Mouse (Mus musculus) MN1 (cell line): ENCODE results near the gene Gstt2.
"Not testable (repeated sequence)": the region's sequence is repeated elsewhere in the genome, so short reads cannot be mapped to it uniquely, and the experiment has no call there.

Experiments used
- DNase-seq: peaks from one replicate; pipeline ENCODE4 v3.0.0-alpha.2; 2016; ENCODE audit warnings: low spot score

Gstt2 gene

DNA sequence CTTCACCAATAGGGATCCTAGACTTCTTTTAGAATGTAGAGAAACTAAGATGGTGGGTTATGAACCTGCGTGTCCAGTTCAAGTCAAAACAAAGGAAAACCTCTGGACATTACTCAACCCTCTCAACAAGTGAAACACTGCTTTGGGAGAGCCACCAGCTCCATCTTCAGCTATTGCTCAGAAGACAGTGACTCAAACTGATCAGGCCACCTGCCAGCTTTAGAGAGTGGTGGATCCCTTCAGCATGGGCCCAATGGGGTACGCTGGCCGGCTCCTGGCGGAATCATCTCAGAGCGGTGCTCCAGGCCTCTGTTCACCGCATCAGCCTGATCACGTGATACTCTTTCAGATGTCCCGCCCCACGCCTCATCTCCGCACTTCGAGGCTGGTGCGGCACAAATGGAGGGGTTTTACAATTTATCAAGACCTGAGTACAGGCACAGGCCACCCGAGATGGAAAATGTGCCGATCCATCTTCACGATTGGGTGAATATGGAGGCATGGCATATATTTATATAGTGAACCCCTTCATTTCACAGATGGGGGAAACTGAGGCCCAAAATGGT lies 18.3 kb upstream of the Gstt2 start:
- DNase-seq = no peak

DNA sequence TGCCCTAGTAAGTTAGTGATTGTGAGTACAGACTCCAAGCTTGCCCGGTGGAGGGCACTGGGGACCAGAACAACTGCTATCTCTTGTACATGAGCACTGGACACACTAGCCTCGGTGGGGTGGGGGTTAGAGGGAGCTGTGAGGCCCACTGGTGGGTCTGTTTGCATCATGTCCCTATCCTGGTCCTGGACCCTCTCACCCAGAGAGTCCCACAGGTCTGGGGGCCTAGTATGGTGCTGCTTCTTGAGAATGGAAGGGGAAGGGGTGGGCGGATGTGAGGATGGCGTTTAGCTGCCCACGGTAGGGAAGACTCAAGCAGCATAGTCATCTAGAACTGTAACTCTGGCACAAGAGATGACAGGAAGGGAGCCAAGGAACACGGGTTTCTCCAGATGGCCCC lies 17.6 kb upstream of the Gstt2 start:
- no peak for DNase-seq

DNA sequence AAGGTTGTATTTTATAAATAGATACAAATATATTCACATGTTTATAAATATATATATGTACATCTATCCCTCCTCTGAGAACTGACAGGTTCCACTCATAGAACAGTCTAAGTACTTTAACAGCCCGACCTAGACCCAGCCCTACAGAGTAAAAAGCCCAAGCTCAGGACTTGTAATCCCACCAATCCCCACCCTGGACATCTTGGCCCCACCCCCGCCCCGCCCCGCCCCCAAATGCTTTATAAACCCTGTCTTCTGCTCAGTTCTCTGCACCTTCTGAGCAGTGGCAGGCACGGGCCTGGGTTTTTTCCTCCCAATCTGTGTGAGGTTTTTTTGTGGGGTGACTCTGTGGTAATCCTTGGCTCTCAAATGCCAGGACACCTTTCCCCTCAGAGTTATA lies 16.9 kb upstream of the Gstt2 start:
- DNase-seq = no peak

DNA sequence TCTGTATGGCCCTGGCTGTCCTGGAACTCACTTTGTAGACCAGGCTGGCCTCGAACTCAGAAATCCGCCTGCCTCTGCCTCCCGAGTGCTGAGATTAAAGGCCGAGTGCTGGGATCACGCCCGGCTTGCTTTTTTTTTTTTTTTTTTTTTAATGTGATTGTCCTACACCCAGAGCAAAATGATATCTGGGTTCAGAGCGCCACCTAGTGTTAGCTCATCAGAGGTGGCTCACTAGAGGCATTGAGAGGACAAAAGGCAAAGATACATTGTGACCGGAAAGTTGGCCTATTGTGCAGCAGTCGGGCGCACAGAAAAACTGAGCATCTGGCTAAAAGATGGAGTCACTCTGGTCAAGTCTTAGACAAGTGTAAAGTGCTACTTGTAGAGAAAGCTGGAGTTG lies 16.2 kb upstream of the Gstt2 start:
- peak; percentile 87 for DNase-seq

DNA sequence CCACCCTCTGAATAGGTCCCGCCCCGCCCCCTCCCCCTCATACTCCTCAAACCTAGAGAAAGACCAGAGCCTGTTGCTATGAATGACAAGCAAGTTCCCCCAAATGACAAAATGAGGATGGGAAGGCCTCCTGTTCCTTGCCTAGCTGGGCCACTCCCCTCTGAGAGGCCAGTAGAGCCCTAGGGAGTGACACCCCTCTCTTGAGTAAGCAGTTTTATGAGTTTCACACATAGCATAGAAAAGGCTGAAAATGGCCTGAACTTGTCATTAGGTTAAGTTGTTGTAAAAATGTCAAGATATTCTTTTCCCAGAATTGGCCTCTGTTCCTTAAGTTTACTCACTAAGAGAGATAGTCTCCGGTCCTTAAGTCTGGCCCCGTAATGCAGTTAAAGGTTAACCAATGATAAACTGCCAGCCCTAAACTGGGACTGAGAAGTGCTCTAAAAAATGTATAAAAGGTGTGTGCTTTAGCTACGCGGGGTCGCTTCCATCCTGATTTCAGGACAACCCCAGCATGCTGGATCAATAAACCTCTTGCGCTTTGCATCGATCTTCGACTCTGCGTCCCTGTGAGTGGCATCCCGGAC lies 15.4 kb upstream of the Gstt2 start:
- DNase-seq = no peak

DNA sequence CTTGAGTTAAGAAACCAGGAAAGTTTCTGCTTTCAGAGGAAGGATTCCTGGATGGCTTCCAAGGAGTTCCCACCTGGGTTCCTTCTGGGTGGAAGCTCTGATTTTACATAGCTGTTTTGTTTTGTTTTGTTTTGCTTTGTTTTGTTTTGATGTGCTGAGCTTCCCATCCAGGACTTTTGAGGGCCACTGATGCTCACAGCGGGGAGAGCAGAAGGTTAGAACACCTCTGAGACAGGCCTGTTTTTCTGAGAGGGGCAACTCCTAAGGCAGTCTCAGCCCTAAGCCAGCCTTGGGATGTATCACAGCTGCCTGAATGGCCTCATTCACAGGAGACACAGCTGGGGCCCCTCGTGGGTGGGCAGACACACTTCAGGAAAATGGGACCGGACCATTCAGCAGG lies 14.5 kb upstream of the Gstt2 start:
- DNase-seq = no peak

DNA sequence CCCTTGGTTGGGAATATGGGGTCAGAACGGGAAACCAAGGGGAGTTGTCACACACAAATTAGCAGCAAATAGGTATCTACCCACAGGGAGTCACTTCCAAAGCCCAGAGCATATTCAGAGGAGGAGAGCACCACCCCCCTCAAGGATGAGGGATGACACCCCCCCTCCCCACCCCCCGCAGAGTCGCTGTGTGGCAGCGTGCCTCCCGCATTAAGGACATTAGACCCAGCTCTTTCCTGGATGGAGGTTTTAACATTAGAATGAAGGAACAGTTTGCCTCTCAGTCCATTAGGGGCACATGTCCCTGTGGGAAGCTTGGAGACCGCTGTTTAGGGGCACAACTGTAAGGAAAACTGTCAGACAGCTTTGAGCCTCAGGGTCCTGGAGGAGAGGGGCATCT lies 13.9 kb upstream of the Gstt2 start:
- no peak for DNase-seq

DNA sequence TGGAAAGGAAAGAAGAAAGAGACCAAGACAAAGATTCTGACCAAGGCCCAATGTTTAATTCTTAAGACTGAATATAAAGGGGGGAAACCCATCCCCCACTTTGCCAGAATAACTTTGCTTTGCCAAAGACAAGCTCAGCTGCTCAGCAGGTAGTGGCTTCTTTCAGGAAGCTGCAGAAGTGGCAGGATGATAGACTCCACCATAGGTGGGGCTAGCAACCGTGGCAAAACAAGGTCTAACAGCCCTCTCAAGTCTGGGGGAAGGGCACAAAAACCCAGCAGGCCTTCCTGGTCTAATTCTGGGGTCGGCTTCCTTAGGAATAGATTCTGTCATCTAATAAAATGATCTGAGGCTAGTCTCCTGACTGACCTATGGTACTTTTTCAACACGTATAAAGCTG lies 11.2 kb upstream of the Gstt2 start:
- DNase-seq = no peak

DNA sequence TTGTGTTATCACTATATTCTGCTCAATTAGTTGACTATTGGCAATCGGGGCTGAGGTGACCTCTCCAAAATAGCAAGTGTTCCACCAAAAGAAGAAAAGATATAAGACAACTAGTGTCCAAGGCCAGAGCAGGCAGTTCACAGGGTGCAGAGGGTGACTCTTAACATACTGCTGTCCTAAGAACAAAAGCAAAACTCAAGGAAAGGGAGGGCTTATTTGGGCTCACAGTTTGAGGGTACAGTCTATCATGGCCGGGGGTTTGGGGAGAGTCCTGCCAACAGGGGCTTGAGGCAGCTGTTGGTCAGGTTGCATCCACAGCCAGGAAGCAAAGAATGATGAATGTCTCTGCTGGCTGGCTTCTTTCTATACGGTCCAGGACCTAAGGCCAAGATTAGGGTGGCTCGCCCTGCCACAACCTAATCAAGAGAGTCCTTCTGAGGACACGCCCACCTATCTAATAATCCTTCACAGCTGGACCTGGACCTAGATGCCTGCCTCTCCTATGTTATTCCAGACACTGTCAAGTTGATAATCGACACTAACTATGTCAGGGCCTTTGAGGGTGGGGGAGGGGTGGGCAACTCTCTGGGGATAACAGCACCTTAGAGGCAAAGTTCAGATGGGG lies 8.2 kb upstream of the Gstt2 start:
- DNase-seq = no peak

DNA sequence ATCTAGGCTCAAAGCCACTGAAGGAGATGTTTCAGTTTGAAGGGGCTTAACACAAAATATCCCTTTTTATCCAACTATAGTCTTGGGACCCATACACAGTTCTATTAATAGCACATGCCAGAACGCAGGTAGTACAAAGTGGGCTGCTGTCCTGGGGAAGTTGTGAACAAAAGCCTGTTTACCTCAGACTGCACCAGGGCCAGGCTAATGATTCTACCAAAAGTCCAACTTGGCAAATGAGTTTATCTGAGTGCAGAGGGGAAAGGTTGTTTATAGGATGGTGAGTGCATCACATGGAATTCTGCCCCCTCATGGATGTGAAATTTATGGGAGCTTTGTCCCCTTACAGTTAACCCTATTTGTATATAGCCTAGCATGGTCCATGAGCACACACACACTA lies 7.6 kb upstream of the Gstt2 start:
- DNase-seq = no peak

DNA sequence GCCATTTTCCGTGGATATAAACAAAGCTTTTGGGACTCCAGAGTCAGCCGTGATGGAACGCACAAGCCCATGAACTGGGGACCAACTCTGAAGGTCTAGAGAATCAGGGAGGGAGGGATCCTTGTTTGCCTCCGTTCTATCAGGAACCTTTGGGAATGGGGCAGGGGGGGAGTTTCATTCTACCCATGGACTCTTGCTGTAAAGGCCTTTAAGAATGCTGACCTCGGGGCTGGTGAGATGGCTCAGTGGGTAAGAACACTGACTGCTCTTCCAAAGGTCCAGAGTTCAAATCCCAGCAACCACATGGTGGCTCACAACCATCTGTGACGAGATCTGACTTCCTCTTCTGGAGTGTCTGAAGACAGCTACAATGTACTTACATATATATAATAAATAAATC lies 6.7 kb upstream of the Gstt2 start:
- DNase-seq = not testable (repeated sequence)

DNA sequence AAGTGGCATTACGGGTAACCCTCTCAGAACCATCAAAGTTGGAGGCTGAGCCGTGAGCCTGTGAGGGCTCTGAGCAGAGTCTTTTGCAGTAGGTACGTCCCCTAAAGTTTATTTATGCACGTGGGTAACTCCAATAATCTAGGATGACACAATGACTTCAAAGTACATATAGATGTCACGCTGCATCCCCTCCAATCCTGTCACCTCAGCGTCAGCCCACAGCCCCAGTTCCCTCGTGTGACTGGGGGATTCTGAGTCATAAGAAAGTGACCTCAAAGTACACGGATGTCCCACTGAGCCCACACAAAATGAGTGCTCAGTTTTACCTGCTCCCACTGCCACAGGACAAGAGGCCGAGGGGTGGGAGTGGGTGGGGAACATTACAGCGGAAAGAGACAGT lies 1.9 kb upstream of the Gstt2 start:
- no peak for DNase-seq

DNA sequence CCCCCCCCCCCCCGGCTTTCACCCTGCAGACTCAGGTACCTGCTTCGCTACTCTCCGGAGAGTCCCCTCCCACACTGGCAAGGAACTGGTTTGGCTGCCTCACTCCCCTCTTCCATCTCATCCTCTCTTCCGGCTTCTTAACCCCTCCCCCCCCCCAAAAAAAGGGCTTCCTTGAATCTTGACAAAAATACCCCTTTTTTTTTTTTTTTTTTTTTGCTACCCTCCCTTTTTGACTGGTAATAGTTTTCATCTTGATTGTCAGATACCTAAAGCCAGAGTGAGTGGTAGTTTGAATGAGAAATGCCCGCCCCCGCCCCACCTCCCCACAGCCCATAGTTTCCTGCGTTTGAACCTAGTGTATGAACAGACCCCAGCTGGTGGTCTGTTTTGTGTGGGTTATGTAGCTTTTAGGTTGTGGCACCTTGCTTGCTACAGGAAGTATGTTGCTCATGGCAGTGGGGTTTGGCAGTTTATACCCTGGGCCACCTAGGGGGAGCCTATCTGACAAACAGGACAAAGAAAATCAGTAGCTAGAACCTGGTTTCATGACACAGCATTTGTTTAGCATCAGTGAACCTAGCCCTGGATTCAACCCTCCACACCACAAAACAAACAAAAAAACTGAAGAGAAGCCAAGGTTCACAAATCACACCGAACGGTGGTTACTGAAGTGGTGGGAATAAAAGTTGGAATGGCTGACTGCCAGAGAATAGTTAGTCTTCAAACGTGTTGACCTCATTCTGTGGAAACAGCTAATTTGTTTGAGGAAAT lies 1.3 kb downstream of the Gstt2 start:
- no peak for DNase-seq

DNA sequence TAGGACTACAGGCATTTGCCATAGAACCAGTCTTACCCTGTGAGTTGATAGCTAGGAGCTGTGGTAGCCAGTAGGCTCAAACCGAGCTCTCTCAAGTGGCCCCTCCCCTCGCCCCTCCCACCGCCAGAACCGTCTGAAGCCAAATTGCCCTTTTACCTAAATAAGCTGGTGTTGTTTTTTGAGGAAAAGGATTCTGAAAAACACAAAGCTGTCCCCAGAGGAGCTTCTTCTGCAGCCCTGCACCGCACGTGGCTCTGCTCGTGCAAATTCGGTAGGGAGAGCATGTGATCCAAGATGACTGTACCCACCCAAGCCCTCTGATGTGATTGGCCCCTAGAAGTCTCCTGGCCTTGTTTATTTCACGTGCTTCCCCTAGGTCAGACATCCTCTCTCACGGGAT lies 1.9 kb downstream of the Gstt2 start:
- DNase-seq = peak; percentile 64

DNA sequence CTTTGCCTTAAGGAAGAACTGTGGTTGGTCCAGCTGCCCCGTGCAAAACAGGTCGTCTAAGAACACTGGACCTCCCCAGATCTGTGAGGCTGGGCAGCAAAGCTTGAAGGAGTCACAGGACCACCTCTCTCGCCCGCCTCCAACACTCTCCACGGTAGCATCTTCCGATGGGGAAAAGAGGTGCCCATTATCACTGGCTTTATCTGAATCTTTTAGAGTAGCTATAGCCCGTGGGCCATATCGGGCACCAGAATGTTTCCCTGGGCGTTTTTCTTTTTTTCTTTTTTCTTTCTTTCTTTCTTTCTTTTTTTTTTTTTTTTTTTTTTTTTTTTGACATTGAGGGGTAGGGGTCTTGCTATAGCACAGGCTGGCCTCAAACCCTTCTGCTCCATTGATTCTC lies 2.5 kb downstream of the Gstt2 start:
- DNase-seq = no peak

DNA sequence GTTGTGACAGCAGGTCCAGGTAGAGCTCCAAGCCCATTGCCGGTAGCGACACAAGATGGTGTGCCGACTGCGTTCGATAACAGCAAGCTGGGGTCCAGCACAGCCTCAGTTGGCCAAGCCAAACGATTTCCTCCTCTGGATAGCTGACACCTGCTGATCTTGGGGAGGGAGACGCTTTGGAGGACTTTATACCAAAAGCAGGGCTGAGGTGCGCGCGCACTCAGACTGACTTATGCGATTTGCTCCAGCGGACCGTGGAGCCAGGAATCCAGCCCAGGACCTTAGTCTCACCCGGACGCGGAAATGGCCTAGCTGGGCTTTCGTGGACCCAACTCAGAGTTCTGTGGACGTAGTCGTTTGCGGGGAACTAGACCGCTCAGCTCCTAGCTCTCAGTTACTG lies 3.0 kb downstream of the Gstt2 start:
- DNase-seq = no peak

DNA sequence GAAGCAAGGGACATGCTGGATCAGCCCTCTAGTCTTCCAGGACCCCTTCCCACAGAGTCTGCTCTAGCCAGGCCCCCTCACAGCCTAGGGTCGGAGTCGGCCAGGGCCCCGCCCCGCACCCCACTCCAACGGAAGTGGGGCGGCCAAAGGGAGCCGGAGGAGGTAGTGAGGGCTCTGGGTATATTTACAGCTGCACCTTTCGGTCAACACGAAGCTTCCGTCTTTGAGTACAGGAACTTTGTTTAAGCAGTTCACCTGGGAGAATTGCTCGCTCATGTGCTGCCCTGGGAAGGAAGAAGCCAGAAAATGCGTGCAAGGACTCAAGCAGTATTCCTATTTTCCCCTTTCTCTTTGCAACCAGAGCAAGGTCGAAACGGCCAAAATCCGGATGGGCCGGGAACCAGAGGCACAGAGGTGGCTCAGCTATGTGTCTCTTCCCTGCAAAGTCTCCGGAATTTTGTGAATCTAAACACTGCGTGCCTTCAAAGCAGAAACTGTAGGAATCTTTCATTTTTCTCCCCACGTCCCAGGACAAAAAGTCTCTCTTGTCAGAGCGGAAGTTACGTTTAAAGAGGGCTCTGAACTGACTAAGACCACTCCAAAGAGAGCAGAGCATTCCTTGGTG lies 3.7 kb downstream of the Gstt2 start:
- DNase-seq = no peak

DNA sequence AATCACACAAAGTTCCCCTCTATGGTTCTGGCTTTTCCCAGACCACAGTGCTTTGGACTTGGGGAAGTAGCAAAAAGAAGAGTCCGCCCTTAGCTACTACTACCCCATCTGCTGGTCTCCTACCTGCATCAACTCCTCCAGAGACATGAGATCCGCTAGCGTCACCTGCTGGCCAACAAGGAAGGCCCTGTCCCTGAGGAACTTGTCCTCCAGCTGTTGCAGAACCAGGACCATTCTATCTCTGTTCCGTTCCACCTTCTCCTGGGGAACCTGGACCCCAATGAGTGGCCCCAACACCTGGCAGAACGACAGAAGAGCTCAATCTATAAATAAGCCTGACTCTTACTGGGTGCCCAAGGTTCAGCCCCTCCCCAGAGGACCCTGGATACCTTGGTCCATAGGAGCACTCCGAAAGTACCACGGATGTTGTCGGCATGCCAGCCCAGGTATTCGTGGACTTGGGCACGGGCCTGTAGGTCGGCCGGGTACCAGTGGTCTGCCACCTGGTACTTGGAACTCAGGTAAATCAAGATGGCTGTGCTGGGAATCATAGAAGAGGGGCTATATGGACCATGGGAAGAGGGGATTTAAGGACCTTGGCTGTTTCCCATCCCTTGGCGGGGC lies 4.8 kb downstream of the Gstt2 start:
- DNase-seq = no peak

DNA sequence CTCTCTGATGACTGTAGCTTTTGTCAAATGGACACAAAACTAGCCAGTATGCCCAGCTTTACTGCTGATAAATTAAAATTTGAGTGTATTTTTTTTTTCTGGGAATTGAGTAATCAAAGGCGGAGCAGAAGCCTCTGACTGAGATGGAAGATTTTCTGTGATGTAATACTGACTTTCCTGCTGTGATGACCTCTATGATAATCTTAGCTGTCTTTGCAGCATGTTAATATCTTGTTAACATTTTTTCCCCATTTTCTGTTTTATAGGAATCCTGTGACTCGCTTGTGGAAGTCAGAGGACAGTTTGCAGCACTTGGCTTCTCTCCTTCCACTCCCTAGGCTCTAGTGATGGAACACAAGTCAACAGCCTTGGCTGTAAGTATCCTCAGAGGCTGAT lies 7.0 kb downstream of the Gstt2 start:
- no peak for DNase-seq

DNA sequence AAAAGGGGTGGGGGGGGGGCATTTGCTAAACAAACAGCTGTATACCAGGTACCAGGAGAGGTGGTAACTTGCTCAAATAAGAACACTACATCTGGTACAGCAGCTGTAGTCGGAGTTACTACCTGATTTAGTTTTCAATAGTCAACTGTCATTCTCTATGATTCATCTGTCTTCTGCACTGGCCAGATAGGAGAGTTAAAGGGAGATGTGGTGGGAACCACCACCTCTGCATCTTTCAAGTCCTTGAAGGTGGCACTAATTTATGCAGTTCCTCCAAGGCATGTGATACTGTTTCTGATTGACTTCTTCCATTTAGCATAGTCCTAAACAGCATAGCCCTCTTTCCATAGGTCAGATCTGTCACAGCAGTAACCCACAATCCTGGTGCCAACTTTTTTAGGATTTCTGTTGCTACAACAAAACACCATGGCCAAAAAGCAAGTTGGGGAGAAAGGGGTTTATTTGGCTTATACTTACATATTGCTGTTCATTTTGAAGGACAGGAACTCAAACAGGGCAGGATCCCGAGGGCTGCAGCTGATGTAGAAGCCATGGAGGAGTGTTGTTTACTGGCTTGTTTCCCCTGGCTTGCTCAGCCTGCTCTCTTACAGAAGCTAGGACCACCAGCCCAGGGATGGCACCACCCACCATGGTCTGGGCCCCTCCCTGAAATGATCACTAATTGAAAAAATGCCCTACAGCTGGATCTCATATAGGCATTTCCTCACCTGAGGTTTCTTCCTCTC lies 7.5 kb downstream of the Gstt2 start:
- DNase-seq = no peak

DNA sequence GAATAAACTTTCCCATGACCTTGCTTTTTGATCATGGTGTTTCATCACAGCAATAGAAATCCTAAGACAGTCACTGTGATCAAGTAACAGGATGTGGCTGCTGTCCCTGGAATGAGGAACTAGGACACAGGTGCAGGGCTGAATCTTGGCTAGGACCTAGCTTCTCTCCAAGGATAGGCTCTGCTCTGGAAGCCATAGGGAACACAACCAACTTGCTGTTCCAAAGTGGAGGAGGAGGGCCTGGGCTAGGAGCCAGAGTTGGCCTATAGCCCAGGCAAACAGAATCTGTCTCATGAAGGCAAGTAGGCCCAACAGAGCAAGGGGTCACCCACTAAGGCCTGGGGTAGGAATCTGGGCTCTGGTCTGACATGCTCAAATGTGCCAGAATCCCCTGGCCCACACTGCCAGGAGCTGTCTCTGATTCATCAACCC lies 8.7 kb downstream of the Gstt2 start:
- DNase-seq = peak; percentile 37
